In genomic region chr17:58870795-58871194, GRCm38 (mm10) we compare ENCODE assay signal across 13 mouse cellular contexts.
DNase-seq lines count a peak whose midpoint lies in the region; ATAC-seq and TF ChIP-seq lines count a peak whose summit lies in the region.
"Had no signal": no experiment of that assay in that cellular context is flagged by ENCODE, and none has a peak within 500 bp of the region (broad histone marks: within the 10 kb centered on the region; RNA-seq: fewer than 3 reads in every experiment).

No protein-coding gene starts in this region.

- no peak overlapping the region for H3K4me3 ChIP-seq in left cerebral cortex, adult 2 months
- no peak overlapping the region for H3K4me3 ChIP-seq in embryonic facial prominence, embryonic 14.5 days (ENCODE audit: low read depth, low read length)
- no peak overlapping the region for H3K4me3 ChIP-seq in midbrain, embryonic 16.5 days (ENCODE audit: low read depth, low read length)
- H3K4me3 ChIP-seq: neural tube, embryonic 12.5 days had no signal

- H3K4me2 ChIP-seq in embryonic facial prominence, embryonic 14.5 days (ENCODE audit: low read depth, low read length): no peak overlapping the region
- no peak overlapping the region for H3K4me2 ChIP-seq in midbrain, embryonic 16.5 days (ENCODE audit: low read length)
- H3K4me2 ChIP-seq: heart, embryonic 11.5 days; neural tube, embryonic 12.5 days had no signal

- peak; percentile 16 for DNase-seq in embryo, embryonic 10 days (ENCODE audit: low spot score)
- no peak for DNase-seq in embryo, embryonic 11 days
- no peak for DNase-seq in left cerebral cortex, adult 2 months (ENCODE audit: extremely low spot score in 1 of 2, low spot score in 2 of 2)
- no peak for DNase-seq in left cerebral cortex, postnatal 36 days (ENCODE audit: low spot score in 2 of 2)
- DNase-seq in embryonic facial prominence, embryonic 14.5 days (ENCODE audit: low spot score): peak; percentile 15
- no peak for DNase-seq in adrenal gland, postnatal 4 days (ENCODE audit: low spot score in 2 of 2)
- no peak for DNase-seq in testis, postnatal 14 days (ENCODE audit: low spot score)
- DNase-seq: kidney, adult 2 months; thymus, postnatal 4 days had no signal

- no peaks in the 10 kb centered on the region for H3K4me1 ChIP-seq in embryonic facial prominence, embryonic 14.5 days (ENCODE audit: control insufficient read depth, insufficient read depth, low read length)
- H3K4me1 ChIP-seq in midbrain, embryonic 16.5 days (ENCODE audit: control insufficient read depth, insufficient read depth, low read length): no peaks in the 10 kb centered on the region
- H3K4me1 ChIP-seq: neural tube, embryonic 12.5 days had no signal

- H3K9ac ChIP-seq in embryonic facial prominence, embryonic 14.5 days (ENCODE audit: low read depth, low read length): no peak overlapping the region
- no peak overlapping the region for H3K9ac ChIP-seq in midbrain, embryonic 16.5 days (ENCODE audit: low read depth, low read length)
- H3K9ac ChIP-seq: neural tube, embryonic 12.5 days had no signal

- H3K27me3 ChIP-seq in embryonic facial prominence, embryonic 14.5 days (replicated peaks; ENCODE audit: control insufficient read depth, insufficient read depth, low read length): no peaks in the 10 kb centered on the region
- H3K27me3 ChIP-seq in midbrain, embryonic 16.5 days (ENCODE audit: control insufficient read depth, insufficient read depth, low read depth, low read length): no peaks in the 10 kb centered on the region
- H3K27me3 ChIP-seq: neural tube, embryonic 12.5 days had no signal

- TF ChIP-seq CTCF in left cerebral cortex, adult 2 months (IDR thresholded peaks at IDR 0.05): peak; percentile 72

- H3K27ac ChIP-seq in left cerebral cortex, adult 2 months: no peak overlapping the region
- no peak overlapping the region for H3K27ac ChIP-seq in embryonic facial prominence, embryonic 14.5 days (replicated peaks; ENCODE audit: low read depth, low read length)
- no peak overlapping the region for H3K27ac ChIP-seq in midbrain, embryonic 16.5 days (ENCODE audit: low read length)
- H3K27ac ChIP-seq: neural tube, embryonic 12.5 days had no signal

- ATAC-seq in embryonic facial prominence, embryonic 14.5 days (ENCODE audit: low read depth): no peak
- peak; percentile 78 for ATAC-seq in midbrain, embryonic 16.5 days
- ATAC-seq: lung, postnatal 0 days had no signal

- H3K36me3 ChIP-seq in embryonic facial prominence, embryonic 14.5 days (ENCODE audit: control insufficient read depth, insufficient read depth, low read length): no peaks in the 10 kb centered on the region
- H3K36me3 ChIP-seq in midbrain, embryonic 16.5 days (ENCODE audit: control insufficient read depth, insufficient read depth, low read length): no peaks in the 10 kb centered on the region
- H3K36me3 ChIP-seq: neural tube, embryonic 12.5 days had no signal

- no peaks in the 10 kb centered on the region for H3K9me3 ChIP-seq in embryonic facial prominence, embryonic 14.5 days (ENCODE audit: control insufficient read depth, low read length)
- H3K9me3 ChIP-seq in midbrain, embryonic 16.5 days (replicated peaks; ENCODE audit: control insufficient read depth, low read length, poor library complexity, severe bottlenecking): no peaks in the 10 kb centered on the region
- H3K9me3 ChIP-seq: neural tube, embryonic 12.5 days had no signal

- intact Hi-C loops in left cerebral cortex, adult 2 months (cut with DNase I): loop anchor here (2.0 kb wide), 2 partner anchors 282 to 1100 kb away; no protein-coding TSS in a partner anchor
- intact Hi-C loops in left cerebral cortex, postnatal 36 days (cut with DNase I): no loop called here

Comparison
In these comparisons a context has a peak if more than half of its experiments do, and no peak if none do; other contexts are left out.
1. DNase-seq: peak in embryo, embryonic 10 days (single experiment) and embryonic facial prominence, embryonic 14.5 days (single experiment); none in embryo, embryonic 11 days (single experiment), left cerebral cortex, adult 2 months (0 of 2), left cerebral cortex, postnatal 36 days (0 of 2), adrenal gland, postnatal 4 days (0 of 2) and testis, postnatal 14 days (single experiment).